Mouse (Mus musculus): ENCODE measurements around the gene Slc35g3.

GRCm38 (mm10) chr11:69778985-69779384 is 17.2 kb upstream of the Slc35g3 start:
- no peak for TF ChIP-seq CTCF (IDR thresholded peaks at IDR 0.05; ENCODE audit: low read depth, low read length)
- no peak for TF ChIP-seq POLR2A (IDR thresholded peaks at IDR 0.05; ENCODE audit: borderline replicate concordance, low read depth, low read length)

Measured in bone marrow macrophage, adult 2 months (primary cell).